Mouse (Mus musculus): ENCODE data around the gene Frmd4b.

GRCm38 (mm10) chr6:97488280-97488679, 129.1 kb downstream of the Frmd4b start:
- TF ChIP-seq TAL1 (conservative IDR thresholded peaks at IDR 0.05; ENCODE audit: low read depth, low read length), result no peak
- no peak for TF ChIP-seq CTCF (IDR thresholded peaks at IDR 0.05; ENCODE audit: low read depth, low read length)
- no peak for TF ChIP-seq POLR2AphosphoS5 (IDR thresholded peaks at IDR 0.05; ENCODE audit: insufficient replicate concordance, low read depth, low read length)
